Mouse (Mus musculus): ENCODE measurements around the gene Hist1h3g.
"Not testable (repeated sequence)": the region's sequence is repeated elsewhere in the genome, so short reads cannot be mapped to it uniquely, and the experiment has no call there.

Gene Hist1h3g

GRCm38 (mm10) chr13:23560699-23561098 lies 25.5 kb downstream of the Hist1h3g start:
- not testable (repeated sequence) for DNase-seq

- DNase-seq, result not testable (repeated sequence)
These were observed 26.3 kb downstream of the Hist1h3g start for GRCm38 (mm10) chr13:23561531-23561882.

- peak; percentile 95 to 96 for DNase-seq
These were observed 26.8 kb downstream of the Hist1h3g start, which contains the start of gene Hist1h3e for GRCm38 (mm10) chr13:23561883-23562659. Hist1h3e (minus strand) TSS chr13:23562369.

- peak in 1 of 2 experiments; percentile 52 for DNase-seq
These were observed 27.7 kb downstream of the Hist1h3g start for GRCm38 (mm10) chr13:23562699-23563462.

GRCm38 (mm10) chr13:23564482-23564881 lies 29.3 kb downstream of the Hist1h3g start:
- no peak for DNase-seq

GRCm38 (mm10) chr13:23570261-23571021 lies 35.2 kb downstream of the Hist1h3g start:
- DNase-seq, result not testable (repeated sequence)

- peak; percentile 73 to 77 for DNase-seq
These were observed 35.8 kb downstream of the Hist1h3g start, which contains the start of the genes Hist1h2ae and Hist1h2bg for GRCm38 (mm10) chr13:23571022-23571503. Hist1h2ae (minus strand) TSS chr13:23571220. Hist1h2bg (plus strand) TSS chr13:23571396.

- DNase-seq, result peak in 1 of 2 experiments; percentile 7
These were observed 36.4 kb downstream of the Hist1h3g start for GRCm38 (mm10) chr13:23571504-23572217.

GRCm38 (mm10) chr13:23572218-23573033 lies 37.2 kb downstream of the Hist1h3g start:
- no peak for DNase-seq

- not testable (repeated sequence) for DNase-seq
These were observed 38.0 kb downstream of the Hist1h3g start for GRCm38 (mm10) chr13:23573034-23573897.

GRCm38 (mm10) chr13:23573898-23574524 lies 38.8 kb downstream of the Hist1h3g start, which contains the start of the genes Hist1h2bf and Hist1h2ad:
Hist1h2bf (minus strand) TSS chr13:23574196.
Hist1h2ad (plus strand) TSS chr13:23574381.
- DNase-seq, result peak; percentile 93 to 94

GRCm38 (mm10) chr13:23574546-23575170 lies 39.4 kb downstream of the Hist1h3g start:
- DNase-seq, result not testable (repeated sequence)

- peak; percentile 43 to 69 for DNase-seq
These were observed 40.1 kb downstream of the Hist1h3g start, which contains the start of gene Hist1h3d for GRCm38 (mm10) chr13:23575271-23575851. Hist1h3d (plus strand) TSS chr13:23575763.

GRCm38 (mm10) chr13:23575864-23576313 lies 40.7 kb downstream of the Hist1h3g start:
- not testable (repeated sequence) for DNase-seq

GRCm38 (mm10) chr13:23576351-23576881 lies 41.2 kb downstream of the Hist1h3g start:
- DNase-seq, result no peak

GRCm38 (mm10) chr13:23576906-23577639 lies 41.9 kb downstream of the Hist1h3g start:
- DNase-seq, result no peak

- no peak for DNase-seq
These were observed 42.6 kb downstream of the Hist1h3g start for GRCm38 (mm10) chr13:23577835-23578234.
